Mouse (Mus musculus): ENCODE measurements around the gene Pgk2.

- no peak for TF ChIP-seq CTCF (conservative IDR thresholded peaks at IDR 0.05 in 1 of 2, IDR thresholded peaks at IDR 0.05 in 1 of 2; ENCODE audit: low read depth in 2 of 2, low read length in 2 of 2)
- TF ChIP-seq GABPA (IDR thresholded peaks at IDR 0.05; ENCODE audit: insufficient replicate concordance, low read depth, low read length), result no peak
- no peak for TF ChIP-seq ZMIZ1 (IDR thresholded peaks at IDR 0.05; ENCODE audit: low read depth, low read length)
Observed at GRCm38 (mm10) chr17:40242135-40242534, 33.7 kb upstream of the Pgk2 start, which contains the start of gene Crisp3.
